In the genomic region with DNA sequence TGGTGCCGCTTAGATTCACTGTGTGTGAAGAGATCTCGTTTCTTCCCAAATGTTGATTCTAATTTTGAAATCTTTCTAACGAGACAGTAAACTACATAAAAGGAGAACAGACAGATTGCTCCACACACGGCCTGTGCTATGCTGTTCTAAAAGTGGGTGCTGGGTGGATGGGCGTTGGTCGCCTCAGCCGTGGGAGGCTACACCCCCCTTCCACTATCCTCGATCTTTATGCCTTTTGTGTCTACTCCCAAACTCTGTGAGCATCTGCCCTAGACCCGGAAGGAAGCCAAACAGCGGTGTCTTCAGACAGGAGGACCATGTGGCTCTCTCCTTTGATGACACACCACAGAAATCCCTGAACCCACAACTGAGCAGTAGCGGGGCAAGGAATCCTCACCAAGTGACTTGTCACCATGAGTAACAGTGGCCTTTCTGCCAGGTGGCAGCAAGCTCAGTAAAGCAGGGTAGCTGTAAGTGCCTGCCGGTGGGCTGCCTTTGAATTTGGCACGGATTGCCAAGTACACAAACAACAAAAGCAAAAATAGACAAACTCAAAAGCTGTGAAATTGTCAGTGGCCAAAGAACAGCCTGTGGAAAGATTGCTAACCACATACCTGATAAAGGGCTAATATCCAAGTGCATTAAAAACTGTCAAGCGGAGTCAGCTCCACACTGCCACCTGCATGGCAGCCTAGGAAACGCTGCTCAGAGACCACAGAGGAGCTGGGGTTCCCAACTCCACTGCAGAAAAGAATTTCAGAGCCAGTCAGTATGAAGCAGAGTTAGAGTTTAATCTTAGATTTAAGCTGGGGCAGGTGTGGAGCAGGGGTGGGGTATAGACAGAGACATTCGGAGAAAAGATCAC, we compare ENCODE assay signal across 8 mouse cellular contexts. TPM values are rescaled to one million over a fixed set of nuclear protein-coding genes. Genes with fewer than 3 reads are reported as not detected.
A peak's percentile ranks its signal among the peaks of the same experiment; 100 is the strongest.
DNase-seq lines count a peak whose midpoint lies in the region; ATAC-seq and TF ChIP-seq lines count a peak whose summit lies in the region.

No protein-coding gene starts in this region.

- peak; percentile 82; the same call in 1 of the 2 replicates for TF ChIP-seq CTCF in embryonic fibroblast, embryonic 13.5 days (IDR thresholded peaks at IDR 0.05; ENCODE audit: borderline replicate concordance, insufficient read depth, low read length)

- no peak overlapping the region for H3K27ac ChIP-seq in midbrain, embryonic 10.5 days (replicated peaks)
- no peak overlapping the region for H3K27ac ChIP-seq in midbrain, embryonic 13.5 days
- H3K27ac ChIP-seq in embryonic fibroblast, embryonic 13.5 days (ENCODE audit: insufficient read depth, low read length) = no peak overlapping the region
- no peak overlapping the region for H3K27ac ChIP-seq in limb, embryonic 11.5 days (replicated peaks; ENCODE audit: low read depth, low read length)

- H3K4me2 ChIP-seq in midbrain, embryonic 13.5 days (replicated peaks) = no peak overlapping the region
- no peak overlapping the region for H3K4me2 ChIP-seq in limb, embryonic 11.5 days (ENCODE audit: low read depth, severe bottlenecking)

- TF ChIP-seq POLR2A in embryonic fibroblast, embryonic 13.5 days (IDR thresholded peaks at IDR 0.05; ENCODE audit: low read depth, low read length) = no peak

- no peak overlapping the region for H3K4me3 ChIP-seq in midbrain, embryonic 10.5 days
- no peak overlapping the region for H3K4me3 ChIP-seq in midbrain, embryonic 13.5 days (replicated peaks)
- no peak overlapping the region for H3K4me3 ChIP-seq in embryonic fibroblast, embryonic 13.5 days (ENCODE audit: insufficient read depth, low read length)
- H3K4me3 ChIP-seq in limb, embryonic 11.5 days (ENCODE audit: low read depth, low read length) = no peak overlapping the region

- WGBS in midbrain, embryonic 10.5 days = 71% methylated on average over 16 of the region's 16 CpGs
- WGBS in midbrain, embryonic 13.5 days = 68% methylated on average over 16 of the region's 16 CpGs
- WGBS in limb, embryonic 11.5 days = 67% methylated on average over 16 of the region's 16 CpGs

- peaks cover 8% of the 10 kb centered on the region for H3K27me3 ChIP-seq in midbrain, embryonic 10.5 days (ENCODE audit: low read depth, poor library complexity, severe bottlenecking)
- no peaks in the 10 kb centered on the region for H3K27me3 ChIP-seq in midbrain, embryonic 13.5 days
- H3K27me3 ChIP-seq in limb, embryonic 11.5 days (ENCODE audit: control insufficient read depth, insufficient read depth, low read length) = no peaks in the 10 kb centered on the region

- peak; percentile 52 for DNase-seq in midbrain, embryonic 10.5 days (ENCODE audit: low spot score)
- DNase-seq in adrenal gland, adult 2 months = peak; percentile 71
- DNase-seq in induced T-regulatory cell, adult 2 months (ENCODE audit: low read depth) = peak; percentile 23
- peak; percentile 76 for DNase-seq in limb, embryonic 11.5 days (ENCODE audit: low spot score)
- DNase-seq in right cerebral cortex, adult 18-20 months = peak; percentile 62
- no peak for DNase-seq in spleen, postnatal 4 days (ENCODE audit: low spot score in 2 of 2)

- H3K36me3 ChIP-seq in midbrain, embryonic 10.5 days = no peaks in the 10 kb centered on the region
- no peaks in the 10 kb centered on the region for H3K36me3 ChIP-seq in midbrain, embryonic 13.5 days
- H3K36me3 ChIP-seq in limb, embryonic 11.5 days (ENCODE audit: control insufficient read depth, insufficient read depth, low read length) = no peaks in the 10 kb centered on the region

- H3K4me1 ChIP-seq in midbrain, embryonic 10.5 days = peaks cover 10% of the 10 kb centered on the region
- peaks cover 12% of the 10 kb centered on the region for H3K4me1 ChIP-seq in midbrain, embryonic 13.5 days (replicated peaks)
- H3K4me1 ChIP-seq in embryonic fibroblast, embryonic 13.5 days (ENCODE audit: control insufficient read depth, insufficient read depth, low read length) = peaks cover 11% of the 10 kb centered on the region; the same call in 1 of the 2 replicates
- H3K4me1 ChIP-seq in limb, embryonic 11.5 days (ENCODE audit: control insufficient read depth, insufficient read depth, low read length) = no peaks in the 10 kb centered on the region

- no peak overlapping the region for H3K9ac ChIP-seq in midbrain, embryonic 13.5 days (replicated peaks)
- H3K9ac ChIP-seq in limb, embryonic 11.5 days (ENCODE audit: low read length) = no peak overlapping the region

- ATAC-seq in midbrain, embryonic 13.5 days = no peak
- no peak for ATAC-seq in limb, embryonic 11.5 days (ENCODE audit: insufficient number of reproducible peaks, low FRiP score, low TSS enrichment, low read depth)

- H3K9me3 ChIP-seq in midbrain, embryonic 10.5 days (replicated peaks) = no peaks in the 10 kb centered on the region
- no peaks in the 10 kb centered on the region for H3K9me3 ChIP-seq in midbrain, embryonic 13.5 days
- no peaks in the 10 kb centered on the region for H3K9me3 ChIP-seq in limb, embryonic 11.5 days (ENCODE audit: control insufficient read depth, low read length)

RNA-seq across cellular contexts. Expression of a gene that starts 37.1 kb away (rescaled TPM):
- 67.6 and 71.0 TPM in 2 replicates for polyA plus RNA-seq in midbrain, embryonic 10.5 days (2016; fragmentation: Nextera tagmentation; extraction: Ambion mirVana)
- polyA plus RNA-seq in midbrain, embryonic 13.5 days (2015; fragmentation: Nextera tagmentation; extraction: Ambion mirVana) = 64.0 and 65.7 TPM in 2 replicates
- 10 to 100 TPM; 19.2 to 26.7 TPM for total RNA-seq in adrenal gland, adult 2 months (2021)
- polyA plus RNA-seq in adrenal gland, adult 2 months (2012; rRNA removed) = 13.0 and 19.4 TPM in 2 replicates
- 22.0 and 26.1 TPM in 2 replicates for polyA plus RNA-seq in embryonic fibroblast, embryonic 13.5 days (2011; ENCODE audit: insufficient read length, low read depth, missing spikeins)
- 54.6 and 54.8 TPM in 2 replicates for polyA plus RNA-seq in limb, embryonic 11.5 days (2014; fragmentation: Nextera tagmentation; extraction: Ambion mirVana)

Comparison
In these comparisons a context has a peak if more than half of its experiments do, and no peak if none do; other contexts are left out.
1. DNase-seq: peak in midbrain, embryonic 10.5 days (single experiment), adrenal gland, adult 2 months (single experiment), induced T-regulatory cell, adult 2 months (single experiment), limb, embryonic 11.5 days (single experiment) and right cerebral cortex, adult 18-20 months (single experiment); none in spleen, postnatal 4 days (0 of 2).